Mouse (Mus musculus): Measurements from ENCODE around the gene Cops9. TPM values are rescaled to one million over a fixed set of nuclear protein-coding genes. Genes with fewer than 3 reads are reported as not detected.

Gene Cops9
- polyA plus RNA-seq, 1 experiment from 2014 or later: 354 TPM

Other genes with a start within 250 kb of the Cops9 start
- gene Ndufa10, start 168.1 kb downstream of the Cops9 start, polyA plus RNA-seq (2015; fragmentation: Nextera tagmentation; extraction: Ambion mirVana): 272 and 278 TPM in 2 replicates
- gene Olfr1416, start 156.9 kb downstream of the Cops9 start, polyA plus RNA-seq (2015; fragmentation: Nextera tagmentation; extraction: Ambion mirVana): not detected in 2 replicates
- not detected in 2 replicates for gene Olfr1415, start 145.9 kb downstream of the Cops9 start, polyA plus RNA-seq (2015; fragmentation: Nextera tagmentation; extraction: Ambion mirVana)
- not detected in 2 replicates for gene Olfr1414, start 123.3 kb downstream of the Cops9 start, polyA plus RNA-seq (2015; fragmentation: Nextera tagmentation; extraction: Ambion mirVana)
- not detected in 2 replicates for gene Olfr1413, start 70.7 kb downstream of the Cops9 start, polyA plus RNA-seq (2015; fragmentation: Nextera tagmentation; extraction: Ambion mirVana)
- gene Olfr1412, start 56.2 kb downstream of the Cops9 start, polyA plus RNA-seq (2015; fragmentation: Nextera tagmentation; extraction: Ambion mirVana): not detected in 2 replicates
- not detected in 2 replicates for gene Olfr1411, start 47.6 kb downstream of the Cops9 start, polyA plus RNA-seq (2015; fragmentation: Nextera tagmentation; extraction: Ambion mirVana)
- not detected in 2 replicates for gene Olfr1410, start 36.2 kb downstream of the Cops9 start, polyA plus RNA-seq (2015; fragmentation: Nextera tagmentation; extraction: Ambion mirVana)
- gene Olfr12, start 24.2 kb downstream of the Cops9 start, polyA plus RNA-seq (2015; fragmentation: Nextera tagmentation; extraction: Ambion mirVana): not detected in 2 replicates
- 0.31 TPM in 1 of 2 replicates, not detected in the other for gene Otos, start 6.9 kb upstream of the Cops9 start, polyA plus RNA-seq (2015; fragmentation: Nextera tagmentation; extraction: Ambion mirVana)
- gene Gpc1, start 189.7 kb upstream of the Cops9 start, polyA plus RNA-seq (2015; fragmentation: Nextera tagmentation; extraction: Ambion mirVana): 34.2 and 35.1 TPM in 2 replicates